Mouse (Mus musculus) megakaryocyte, embryonic 14.5 days (primary cell): ENCODE data around the gene Fyn. TPM values are rescaled to one million over a fixed set of nuclear protein-coding genes. Genes with fewer than 3 reads are reported as not detected.
A peak's percentile ranks its signal among the peaks of the same experiment; 100 is the strongest.

Experiments used
- H3K27me3 ChIP-seq: replicated peaks from 2 replicates; pipeline ENCODE3; 2012; ENCODE audit warnings: inconsistent platforms
- H3K36me3 ChIP-seq: replicated peaks from 2 replicates; pipeline ENCODE3; 2012; ENCODE audit warnings: low read length, inconsistent platforms, mixed read lengths
- H3K4me1 ChIP-seq: 2 replicates; pipeline ENCODE4 v1.6.1; 2012; ENCODE audit warnings: inconsistent platforms
- H3K4me3 ChIP-seq: replicated peaks from 2 replicates; pipeline ENCODE3; 2012; ENCODE audit warnings: moderate library complexity, mild to moderate bottlenecking, inconsistent platforms
- H3K9me3 ChIP-seq: 2 replicates; pipeline ENCODE4 v1.6.1; 2012; ENCODE audit warnings: inconsistent platforms
- FLI1 ChIP-seq: IDR thresholded peaks from 2 replicates; pipeline ENCODE4 v1.6.1; 2012; ENCODE audit warnings: low read length, inconsistent platforms, mixed read lengths
- GATA1 ChIP-seq: IDR thresholded peaks from 3 replicates; pipeline ENCODE4 v1.6.1; 2012; ENCODE audit warnings: mixed read lengths, low read length, inconsistent platforms, borderline replicate concordance
- polyA plus RNA-seq: library from polyadenylated mRNA; stranded (reverse); fragments of >175 nt; gene quantifications from 2 replicates; pipeline ENCODE4 v1.2.3, GENCODE M21; 2012; ENCODE audit warnings: low replicate concordance; ENCODE audit not compliant: insufficient read depth

The Fyn gene
- polyA plus RNA-seq, 1 experiment: 43.3 TPM

- TF ChIP-seq FLI1: no peak
- no peak for TF ChIP-seq GATA1
- peaks cover 63% of the 10 kb centered on the region for H3K36me3 ChIP-seq
- no peaks in the 10 kb centered on the region for H3K27me3 ChIP-seq
- H3K4me1 ChIP-seq: peaks cover 96% of the 10 kb centered on the region
- H3K9me3 ChIP-seq: no peaks in the 10 kb centered on the region
- H3K4me3 ChIP-seq: no peak overlapping the region
These were observed 123.5 kb downstream of the Fyn start for GRCm38 (mm10) chr10:39492146-39492545.

GRCm38 (mm10) chr10:39493007-39493406, 124.4 kb downstream of the Fyn start:
- Histone ChIP-seq H3K9me3 (no peaks in the 10 kb centered on the region), H3K36me3 (peaks cover 55% of the 10 kb centered on the region), H3K27me3 (no peaks in the 10 kb centered on the region), H3K4me3 (no peak overlapping the region), H3K4me1 (peaks cover 96% of the 10 kb centered on the region)
- TF ChIP-seq GATA1: no peak

GRCm38 (mm10) chr10:39498641-39499040, 130.0 kb downstream of the Fyn start:
- H3K27me3 ChIP-seq: no peaks in the 10 kb centered on the region
- H3K36me3 ChIP-seq: peaks cover 46% of the 10 kb centered on the region
- peaks cover 82% of the 10 kb centered on the region for H3K4me1 ChIP-seq
- TF ChIP-seq FLI1 (no peak), GATA1 (no peak)
- H3K9me3 ChIP-seq: no peaks in the 10 kb centered on the region
- H3K4me3 ChIP-seq: no peak overlapping the region

- Histone ChIP-seq H3K36me3 (peaks cover 50% of the 10 kb centered on the region), H3K4me3 (no peak overlapping the region), H3K4me1 (peaks cover 81% of the 10 kb centered on the region), H3K27me3 (no peaks in the 10 kb centered on the region), H3K9me3 (no peaks in the 10 kb centered on the region)
- TF ChIP-seq GATA1: no peak
- TF ChIP-seq FLI1: no peak
These were observed 132.9 kb downstream of the Fyn start for GRCm38 (mm10) chr10:39501571-39501970.

GRCm38 (mm10) chr10:39501977-39502706, 133.5 kb downstream of the Fyn start:
- Histone ChIP-seq H3K27me3 (no peaks in the 10 kb centered on the region), H3K36me3 (peaks cover 56% of the 10 kb centered on the region), H3K4me3 (no peak overlapping the region), H3K9me3 (no peaks in the 10 kb centered on the region), H3K4me1 (peaks cover 82% of the 10 kb centered on the region)
- TF ChIP-seq FLI1: no peak
- TF ChIP-seq GATA1: no peak

- TF ChIP-seq GATA1 (no peak), FLI1 (no peak)
- Histone ChIP-seq H3K9me3 (no peaks in the 10 kb centered on the region), H3K4me1 (peaks cover 82% of the 10 kb centered on the region), H3K4me3 (no peak overlapping the region), H3K27me3 (no peaks in the 10 kb centered on the region), H3K36me3 (peaks cover 64% of the 10 kb centered on the region)
These were observed 134.7 kb downstream of the Fyn start for GRCm38 (mm10) chr10:39503331-39503730.

- peaks cover 78% of the 10 kb centered on the region for H3K4me1 ChIP-seq
- TF ChIP-seq FLI1 (no peak), GATA1 (no peak)
- H3K36me3 ChIP-seq: peaks cover 66% of the 10 kb centered on the region
- no peaks in the 10 kb centered on the region for H3K27me3 ChIP-seq
- no peaks in the 10 kb centered on the region for H3K9me3 ChIP-seq
- no peak overlapping the region for H3K4me3 ChIP-seq
These were observed 136.4 kb downstream of the Fyn start for GRCm38 (mm10) chr10:39505007-39505406.

- TF ChIP-seq FLI1: no peak
- TF ChIP-seq GATA1: no peak
- no peaks in the 10 kb centered on the region for H3K27me3 ChIP-seq
- peaks cover 78% of the 10 kb centered on the region for H3K4me1 ChIP-seq
- H3K4me3 ChIP-seq: peak overlapping the region; percentile 26
- no peaks in the 10 kb centered on the region for H3K9me3 ChIP-seq
- H3K36me3 ChIP-seq: peaks cover 65% of the 10 kb centered on the region
These were observed 137.0 kb downstream of the Fyn start for GRCm38 (mm10) chr10:39505621-39506020.

GRCm38 (mm10) chr10:39506353-39506752, 137.7 kb downstream of the Fyn start:
- H3K4me3 ChIP-seq: no peak overlapping the region
- TF ChIP-seq FLI1: no peak
- H3K27me3 ChIP-seq: no peaks in the 10 kb centered on the region
- peaks cover 68% of the 10 kb centered on the region for H3K36me3 ChIP-seq
- peaks cover 77% of the 10 kb centered on the region for H3K4me1 ChIP-seq
- H3K9me3 ChIP-seq: no peaks in the 10 kb centered on the region

- H3K27me3 ChIP-seq: no peaks in the 10 kb centered on the region
- peaks cover 68% of the 10 kb centered on the region for H3K36me3 ChIP-seq
- H3K4me1 ChIP-seq: peaks cover 77% of the 10 kb centered on the region
These were observed 138.2 kb downstream of the Fyn start for GRCm38 (mm10) chr10:39506831-39507230.

More at GRCm38 (mm10) chr10:39506831-39507230, 138.2 kb downstream of the Fyn start:
- Histone ChIP-seq H3K4me3 (peak overlapping the region; percentile 11), H3K9me3 (no peaks in the 10 kb centered on the region)
- TF ChIP-seq GATA1 (no peak), FLI1 (no peak)
